Mouse (Mus musculus): ENCODE results near the gene Gatad2a.
"Not testable (repeated sequence)": the region's sequence is repeated elsewhere in the genome, so short reads cannot be mapped to it uniquely, and the experiment has no call there.

Gene Gatad2a

GRCm38 (mm10) chr8:69988936-69989335, 7.2 kb downstream of the Gatad2a start:
- not testable (repeated sequence) for DNase-seq (ENCODE audit: low spot score)

- DNase-seq (ENCODE audit: low spot score), result no peak
Measured at GRCm38 (mm10) chr8:69987744-69988143, 8.4 kb downstream of the Gatad2a start.

- DNase-seq (ENCODE audit: low spot score), result no peak
Measured at GRCm38 (mm10) chr8:69984876-69985553, 11.2 kb downstream of the Gatad2a start.

GRCm38 (mm10) chr8:69978456-69978855, 17.7 kb downstream of the Gatad2a start:
- DNase-seq (ENCODE audit: low spot score), result no peak

GRCm38 (mm10) chr8:69974806-69975205, 21.4 kb downstream of the Gatad2a start:
- no peak for DNase-seq (ENCODE audit: low spot score)

- DNase-seq (ENCODE audit: low spot score), result peak; percentile 99
Measured at GRCm38 (mm10) chr8:69974194-69974614, 22.0 kb downstream of the Gatad2a start.

GRCm38 (mm10) chr8:69973442-69974161, 22.6 kb downstream of the Gatad2a start:
- peak; percentile 53 for DNase-seq (ENCODE audit: low spot score)

- DNase-seq (ENCODE audit: low spot score), result no peak
Measured at GRCm38 (mm10) chr8:69973063-69973441, 23.1 kb downstream of the Gatad2a start.

GRCm38 (mm10) chr8:69970880-69971279, 25.3 kb downstream of the Gatad2a start:
- DNase-seq (ENCODE audit: low spot score), result no peak

- DNase-seq (ENCODE audit: low spot score), result no peak
Measured at GRCm38 (mm10) chr8:69967291-69967933, 28.8 kb downstream of the Gatad2a start.

GRCm38 (mm10) chr8:69959241-69959640, 36.9 kb downstream of the Gatad2a start:
- DNase-seq (ENCODE audit: low spot score), result no peak

GRCm38 (mm10) chr8:69957879-69958278, 38.3 kb downstream of the Gatad2a start:
- DNase-seq (ENCODE audit: low spot score), result no peak

GRCm38 (mm10) chr8:69957419-69957818, 38.8 kb downstream of the Gatad2a start:
- DNase-seq (ENCODE audit: low spot score), result no peak

GRCm38 (mm10) chr8:69956651-69957050, 39.5 kb downstream of the Gatad2a start:
- DNase-seq (ENCODE audit: low spot score), result peak; percentile 42

GRCm38 (mm10) chr8:69954642-69955041, 41.5 kb downstream of the Gatad2a start:
- no peak for DNase-seq (ENCODE audit: low spot score)

- DNase-seq (ENCODE audit: low spot score), result no peak
Measured at GRCm38 (mm10) chr8:69954213-69954612, 42.0 kb downstream of the Gatad2a start.

GRCm38 (mm10) chr8:69950300-69950699, 45.9 kb downstream of the Gatad2a start:
- DNase-seq (ENCODE audit: low spot score), result no peak

- DNase-seq (ENCODE audit: low spot score), result not testable (repeated sequence)
Measured at GRCm38 (mm10) chr8:69942495-69942894, 53.7 kb downstream of the Gatad2a start.

GRCm38 (mm10) chr8:69940386-69940785, 55.8 kb downstream of the Gatad2a start:
- no peak for DNase-seq (ENCODE audit: low spot score)

GRCm38 (mm10) chr8:69939633-69940032, 56.6 kb downstream of the Gatad2a start:
- DNase-seq (ENCODE audit: low spot score), result no peak

- no peak for DNase-seq (ENCODE audit: low spot score)
Measured at GRCm38 (mm10) chr8:69938245-69938982, 57.8 kb downstream of the Gatad2a start.

- no peak for DNase-seq (ENCODE audit: low spot score)
Measured at GRCm38 (mm10) chr8:69937466-69937865, 58.7 kb downstream of the Gatad2a start.

Measured in ovary, postnatal 36 days (tissue).